Mouse (Mus musculus) thymus, adult 2 months (tissue): ENCODE measurements around the gene Hoxc9. TPM values are rescaled to one million over a fixed set of nuclear protein-coding genes. Genes with fewer than 3 reads are reported as not detected.

Experiments used
- DNase-seq: peaks from one replicate; pipeline ENCODE4 v3.0.0; 2021
- H3K27ac ChIP-seq: fragments of 200-500 bp; 2 replicates; pipeline ENCODE4 v1.5.1; 2012; ENCODE audit warnings: low read length, control low read depth; ENCODE audit not compliant: control insufficient read depth, insufficient read depth
- H3K27me3 ChIP-seq: fragments of 200-500 bp; 2 replicates; pipeline ENCODE4 v1.6.1; 2012; ENCODE audit warnings: mild to moderate bottlenecking, low read length, moderate library complexity, mixed read lengths; ENCODE audit not compliant: control insufficient read depth, insufficient read depth
- H3K36me3 ChIP-seq: fragments of 200-500 bp; 2 replicates; pipeline ENCODE4 v1.6.1; 2012; ENCODE audit warnings: mild to moderate bottlenecking, low read length, moderate library complexity; ENCODE audit not compliant: control insufficient read depth, insufficient read depth
- H3K4me1 ChIP-seq: fragments of 200-500 bp; replicated peaks from 2 replicates; pipeline ENCODE4 v1.6.1; 2012; ENCODE audit warnings: low read length; ENCODE audit not compliant: control insufficient read depth, insufficient read depth
- H3K4me3 ChIP-seq: fragments of 200-500 bp; 2 replicates; pipeline ENCODE4 v1.5.1; 2012; ENCODE audit warnings: mild to moderate bottlenecking, low read length, control low read depth, moderate library complexity; ENCODE audit not compliant: control insufficient read depth, insufficient read depth
- CTCF ChIP-seq: fragments of 200-500 bp; IDR thresholded peaks from 2 replicates; pipeline ENCODE4 v1.5.1; 2012; ENCODE audit warnings: mild to moderate bottlenecking, control low read depth, low read length, moderate library complexity, borderline replicate concordance; ENCODE audit not compliant: control insufficient read depth, poor library complexity, insufficient read depth; ENCODE audit errors: extremely low read depth
- POLR2A ChIP-seq: fragments of 200-500 bp; IDR thresholded peaks from 2 replicates; pipeline ENCODE4 v1.6.1; 2012; ENCODE audit warnings: mild to moderate bottlenecking, low read length, control low read depth, moderate library complexity; ENCODE audit not compliant: control insufficient read depth, poor library complexity, insufficient read depth; ENCODE audit errors: extremely low read depth
- WGBS: fragments of 180-500 bp; shearing (Covaris S2); methylation state at CpG from one replicate; pipeline ENCODE4 v1.1.7; 2018; 5-methylcytosine and 5-hydroxymethylcytosine counted together
- polyA plus RNA-seq: library from polyadenylated mRNA; depleted of rRNA; stranded (reverse); fragments of >200 nt; gene quantifications from 2 replicates; pipeline ENCODE4 v1.2.3, GENCODE M21; 2012

Hoxc9 gene
- polyA plus RNA-seq, 1 experiment: 0.05 TPM

DNA sequence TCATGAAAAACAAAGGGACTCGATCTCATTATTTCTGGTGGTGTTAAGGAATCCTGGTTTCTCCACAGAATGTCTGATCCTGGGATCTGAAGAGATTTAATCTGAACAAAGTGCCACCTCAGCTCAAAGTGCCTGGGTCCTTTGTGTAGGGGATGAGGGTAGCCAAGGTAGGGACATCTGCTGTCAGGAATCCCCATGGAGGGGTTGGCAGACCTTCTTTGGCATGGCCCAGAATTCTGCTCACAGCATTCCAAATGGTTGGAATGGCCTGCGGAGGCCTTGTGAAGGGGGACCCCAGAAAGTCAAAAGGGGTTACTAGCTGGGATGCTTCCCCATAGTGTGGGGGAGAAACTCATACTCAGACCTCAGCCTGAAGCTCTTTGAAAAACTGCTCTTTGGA lies 27.4 kb upstream of the Hoxc9 start:
- Histone ChIP-seq H3K36me3 (no peaks in the 10 kb centered on the region), H3K27ac (no peak overlapping the region), H3K27me3 (peaks cover 37% of the 10 kb centered on the region), H3K4me1 (no peaks in the 10 kb centered on the region), H3K4me3 (no peak overlapping the region)
- DNase-seq: no peak
- 26% methylated on average over 2 of the region's 2 CpGs for WGBS
- TF ChIP-seq POLR2A: no peak
- TF ChIP-seq CTCF: no peak

- Histone ChIP-seq H3K4me3 (no peak overlapping the region), H3K27ac (no peak overlapping the region), H3K27me3 (peaks cover 36% of the 10 kb centered on the region), H3K4me1 (no peaks in the 10 kb centered on the region), H3K36me3 (no peaks in the 10 kb centered on the region)
- DNase-seq: no peak
- TF ChIP-seq POLR2A: no peak
- TF ChIP-seq CTCF: no peak
- WGBS: 5% methylated on average over 20 of the region's 20 CpGs
Measured at GRCm38 (mm10) chr15:102949696-102950095, 26.5 kb upstream of the Hoxc9 start.

DNA sequence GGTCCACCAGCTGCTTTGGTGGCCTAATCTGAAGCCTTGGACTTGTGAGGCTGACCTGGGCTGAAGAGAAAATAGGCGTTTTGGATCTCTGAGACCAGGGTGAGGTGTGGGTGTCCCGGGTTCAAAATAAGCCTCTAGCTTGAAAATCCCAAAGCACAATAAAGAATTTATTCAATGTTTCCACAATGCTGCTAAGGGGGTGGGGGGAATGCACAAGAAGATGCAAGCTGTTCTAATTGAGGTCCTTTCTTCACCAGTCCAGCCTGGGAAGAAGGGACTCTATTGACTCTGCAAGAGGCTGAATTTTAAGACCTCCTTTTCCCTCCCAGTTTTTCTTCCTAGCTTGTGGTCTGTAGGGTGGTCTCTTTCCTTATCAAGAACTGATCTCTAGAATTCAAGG lies 25.4 kb upstream of the Hoxc9 start:
- WGBS: 20% methylated on average over 2 of the region's 2 CpGs
- Histone ChIP-seq H3K4me1 (no peaks in the 10 kb centered on the region), H3K4me3 (no peak overlapping the region), H3K27me3 (peaks cover 38% of the 10 kb centered on the region), H3K36me3 (no peaks in the 10 kb centered on the region), H3K27ac (no peak overlapping the region)
- no peak for TF ChIP-seq POLR2A
- TF ChIP-seq CTCF: no peak
- DNase-seq: no peak

GRCm38 (mm10) chr15:102953561-102953960 lies 22.7 kb upstream of the Hoxc9 start:
- no peak for TF ChIP-seq POLR2A
- Histone ChIP-seq H3K27ac (no peak overlapping the region), H3K4me3 (no peak overlapping the region), H3K27me3 (peaks cover 48% of the 10 kb centered on the region), H3K36me3 (no peaks in the 10 kb centered on the region), H3K4me1 (no peaks in the 10 kb centered on the region)
- 37% methylated on average over 6 of the region's 6 CpGs for WGBS
- DNase-seq: no peak

GRCm38 (mm10) chr15:102954192-102955006 lies 21.8 kb upstream of the Hoxc9 start, which contains the start of gene Hoxc11:
TSS of gene Hoxc11 (plus strand) at chr15:102954427.
- H3K27me3 ChIP-seq: peaks cover 45% of the 10 kb centered on the region
- H3K27ac ChIP-seq: no peak within 1 kb of the TSS
- TF ChIP-seq POLR2A: no peak
- TF ChIP-seq CTCF: no peak
- 7% methylated on average over 57 of the region's 57 CpGs for WGBS
- DNase-seq: no peak
- no peak within 1 kb of the TSS for H3K4me3 ChIP-seq
- no peaks in the 10 kb centered on the region for H3K36me3 ChIP-seq
- no peaks in the 10 kb centered on the region for H3K4me1 ChIP-seq

- no peaks in the 10 kb centered on the region for H3K4me1 ChIP-seq
- H3K4me3 ChIP-seq: no peak overlapping the region
- 6% methylated on average over 28 of the region's 28 CpGs for WGBS
- no peak overlapping the region for H3K27ac ChIP-seq
- TF ChIP-seq CTCF: no peak
- TF ChIP-seq POLR2A: no peak
- peaks cover 43% of the 10 kb centered on the region for H3K27me3 ChIP-seq
- H3K36me3 ChIP-seq: no peaks in the 10 kb centered on the region
- DNase-seq: no peak
Measured at GRCm38 (mm10) chr15:102955007-102955382, 21.2 kb upstream of the Hoxc9 start.

DNA sequence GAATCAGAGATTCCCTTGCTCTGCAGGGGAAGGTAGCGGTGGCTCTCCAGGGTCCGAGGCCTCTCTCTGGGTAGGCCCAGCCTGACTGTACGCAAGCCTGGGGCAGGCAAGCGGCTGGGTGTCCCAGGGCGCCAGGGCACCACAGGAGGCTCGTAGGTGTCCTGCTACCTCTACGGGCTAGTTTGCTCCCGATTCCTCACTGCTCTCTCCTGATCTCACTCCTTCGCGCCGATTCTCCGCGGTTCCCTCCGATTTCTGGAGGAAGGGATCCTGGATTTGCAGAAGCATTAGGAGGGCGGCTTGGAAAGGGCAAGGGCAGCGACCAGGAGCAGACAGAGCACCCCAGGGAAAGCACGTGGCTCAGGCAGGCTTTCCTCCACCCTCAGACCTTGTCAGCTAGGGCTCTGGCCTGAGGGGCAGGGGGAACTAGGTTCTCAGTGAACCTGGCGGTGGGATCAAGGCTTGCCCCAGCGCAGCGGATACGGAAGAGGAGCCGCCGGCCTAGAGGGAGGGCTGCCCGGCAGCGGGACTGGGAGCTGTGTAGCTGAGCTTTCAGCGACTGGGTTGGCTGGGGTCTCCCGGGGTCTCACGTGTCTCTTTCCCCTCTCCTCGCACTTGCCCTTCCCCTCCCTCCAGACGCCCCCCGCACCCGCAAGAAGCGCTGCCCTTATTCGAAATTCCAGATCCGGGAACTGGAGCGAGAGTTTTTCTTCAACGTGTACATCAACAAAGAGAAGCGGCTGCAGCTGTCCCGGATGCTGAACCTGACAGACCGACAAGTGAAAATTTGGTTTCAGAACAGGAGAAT lies 20.2 kb upstream of the Hoxc9 start:
- WGBS: 5% methylated on average over 40 of the region's 40 CpGs
- Histone ChIP-seq H3K4me1 (no peaks in the 10 kb centered on the region), H3K4me3 (no peak overlapping the region), H3K36me3 (no peaks in the 10 kb centered on the region), H3K27me3 (peaks cover 40% of the 10 kb centered on the region), H3K27ac (no peak overlapping the region)
- no peak for TF ChIP-seq CTCF
- TF ChIP-seq POLR2A: no peak
- no peak for DNase-seq
